Mouse (Mus musculus): ENCODE data around the gene Ndufb10.

GRCm38 (mm10) chr17:24677500-24678080 is 46.7 kb downstream of the Ndufb10 start:
- TF ChIP-seq POLR2A (IDR thresholded peaks at IDR 0.05; ENCODE audit: low read depth, low read length) = no peak
- no peak for TF ChIP-seq CTCF (IDR thresholded peaks at IDR 0.05; ENCODE audit: extremely low read depth, insufficient read depth, insufficient read length, insufficient replicate concordance)
